Mouse (Mus musculus) heart, embryonic 16.5 days (tissue): ENCODE results near the gene Ptprr. TPM values are rescaled to one million over a fixed set of nuclear protein-coding genes. Genes with fewer than 3 reads are reported as not detected.
A peak's percentile ranks its signal among the peaks of the same experiment; 100 is the strongest.

ENCODE experiments used
- ATAC-seq: fragments of 200-750 bp; cut with Nextera tagmentation; replicated peaks from 2 replicates; pipeline ENCODE4 v1.8.0; 2017; ENCODE audit warnings: moderate number of reproducible peaks; ENCODE audit not compliant: insufficient read depth, low FRiP score; ENCODE audit errors: extremely low read depth
- H3K27ac ChIP-seq: fragments of 300-500 bp; sonication (generic); 2 replicates; pipeline ENCODE4 v1.5.1; 2014; ENCODE audit warnings: mild to moderate bottlenecking, low read length, control low read depth, moderate library complexity
- H3K27me3 ChIP-seq: fragments of 300-500 bp; sonication (generic); 2 replicates; pipeline ENCODE4 v1.6.1; 2014; ENCODE audit warnings: low read length, mixed read lengths; ENCODE audit not compliant: control insufficient read depth, insufficient read depth
- H3K36me3 ChIP-seq: fragments of 300-500 bp; sonication (generic); 2 replicates; pipeline ENCODE4 v1.6.1; 2014; ENCODE audit not compliant: control insufficient read depth, insufficient read depth
- H3K4me1 ChIP-seq: fragments of 300-500 bp; sonication (generic); 2 replicates; pipeline ENCODE4 v1.6.1; 2014; ENCODE audit warnings: low read length, mixed read lengths; ENCODE audit not compliant: control insufficient read depth, insufficient read depth
- H3K4me2 ChIP-seq: fragments of 300-500 bp; sonication (generic); 2 replicates; pipeline ENCODE4 v1.6.1; 2014; ENCODE audit warnings: low read depth, mild to moderate bottlenecking, control low read depth, low read length
- H3K4me3 ChIP-seq: fragments of 300-500 bp; sonication (generic); 2 replicates; pipeline ENCODE4 v1.5.1; 2014; ENCODE audit warnings: mild to moderate bottlenecking, control low read depth, low read length
- H3K9ac ChIP-seq: fragments of 300-500 bp; sonication (generic); 2 replicates; pipeline ENCODE4 v1.6.1; 2014; ENCODE audit warnings: low read length, control low read depth
- H3K9me3 ChIP-seq: fragments of 300-500 bp; sonication (generic); replicated peaks from 2 replicates; pipeline ENCODE4 v1.6.1; 2016; ENCODE audit warnings: low read length; ENCODE audit not compliant: control insufficient read depth
- WGBS: fragments of 180-500 bp; shearing (Covaris S2); extraction: QIAGEN DNeasy Blood & Tissue Kit; methylation state at CpG from one replicate; pipeline ENCODE4 v1.1.7; 2014; 5-methylcytosine and 5-hydroxymethylcytosine counted together
- polyA plus RNA-seq: library from polyadenylated mRNA; unstranded; fragments of >200 nt; fragmentation: Nextera tagmentation; extraction: Ambion mirVana; gene quantifications from 2 replicates; pipeline ENCODE4 v1.2.1, GENCODE M21; 2015

The Ptprr gene
- polyA plus RNA-seq: 0.30 and 0.35 TPM in 2 replicates

DNA sequence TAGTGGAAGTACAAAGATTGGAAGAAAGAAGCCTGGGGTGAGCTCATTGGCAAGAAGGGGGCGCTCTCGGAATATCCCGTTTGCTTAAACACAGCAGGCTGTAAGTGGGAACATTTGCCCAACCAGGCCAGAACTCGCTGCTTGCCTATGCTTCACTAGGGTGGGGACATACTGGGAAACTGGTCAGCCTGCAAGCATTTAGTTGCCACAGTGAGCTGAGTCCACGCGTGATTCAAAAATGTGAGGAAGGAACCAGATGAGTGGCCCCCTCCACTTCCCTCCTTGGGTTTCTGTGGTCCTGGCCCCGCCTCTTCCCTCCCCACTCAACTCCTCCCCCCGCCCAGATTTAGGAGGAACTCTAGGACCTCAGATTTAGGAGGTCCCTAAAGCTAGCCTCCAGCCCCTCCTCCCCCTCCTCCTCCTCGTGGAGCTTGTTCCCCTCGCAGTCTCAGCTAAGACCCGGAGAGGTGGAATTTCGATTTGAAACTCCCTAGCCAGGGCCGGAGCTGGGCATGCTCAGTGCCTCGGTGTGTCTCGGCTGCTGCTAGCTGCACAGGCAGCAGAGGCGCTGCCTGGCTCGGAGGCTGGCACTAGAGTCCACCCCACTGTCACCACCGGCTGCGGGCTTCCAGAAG, at the start of gene Ptprr:
Gene Ptprr, plus strand, starts transcription at position 369 of the 635 bp plus-strand sequence.
- Histone ChIP-seq H3K4me1 (peaks cover 5% of the 10 kb centered on the region), H3K4me2 (peak within 1 kb of the TSS; percentile 69), H3K27ac (no peak within 1 kb of the TSS), H3K36me3 (no peaks in the 10 kb centered on the region), H3K4me3 (peak within 1 kb of the TSS; percentile 43), H3K27me3 (peaks cover 8% of the 10 kb centered on the region), H3K9me3 (no peaks in the 10 kb centered on the region), H3K9ac (no peak within 1 kb of the TSS)
- WGBS: 0% methylated on average over 19 of the region's 19 CpGs
- ATAC-seq: peak; percentile 49

DNA sequence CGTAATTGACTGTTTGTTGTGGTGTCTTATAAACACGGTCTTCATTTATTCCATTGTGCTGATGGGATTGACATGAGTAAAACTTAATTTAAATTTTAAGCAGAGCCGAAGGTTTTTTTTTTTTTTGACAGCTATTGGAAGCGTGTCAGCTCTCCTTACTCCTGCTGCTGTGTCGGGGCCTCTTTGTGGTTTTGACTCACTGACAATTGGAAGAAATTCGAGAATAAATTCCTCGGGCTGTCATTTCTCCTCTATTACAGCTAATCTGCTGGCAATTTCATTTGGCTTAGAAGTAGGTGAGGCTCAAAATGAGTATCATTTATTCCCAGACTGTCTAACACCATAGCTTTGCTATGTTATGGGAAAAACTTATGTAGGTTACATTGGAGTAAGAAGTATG, 41.7 kb upstream of the Ptprr start:
- H3K36me3 ChIP-seq: no peaks in the 10 kb centered on the region
- no peak overlapping the region for H3K9ac ChIP-seq
- no peak overlapping the region for H3K4me3 ChIP-seq
- H3K27me3 ChIP-seq: no peaks in the 10 kb centered on the region
- ATAC-seq: no peak
- H3K27ac ChIP-seq: no peak overlapping the region
- 76% methylated on average over 7 of the region's 7 CpGs for WGBS
- no peaks in the 10 kb centered on the region for H3K9me3 ChIP-seq
- no peaks in the 10 kb centered on the region for H3K4me1 ChIP-seq
- no peak overlapping the region for H3K4me2 ChIP-seq

DNA sequence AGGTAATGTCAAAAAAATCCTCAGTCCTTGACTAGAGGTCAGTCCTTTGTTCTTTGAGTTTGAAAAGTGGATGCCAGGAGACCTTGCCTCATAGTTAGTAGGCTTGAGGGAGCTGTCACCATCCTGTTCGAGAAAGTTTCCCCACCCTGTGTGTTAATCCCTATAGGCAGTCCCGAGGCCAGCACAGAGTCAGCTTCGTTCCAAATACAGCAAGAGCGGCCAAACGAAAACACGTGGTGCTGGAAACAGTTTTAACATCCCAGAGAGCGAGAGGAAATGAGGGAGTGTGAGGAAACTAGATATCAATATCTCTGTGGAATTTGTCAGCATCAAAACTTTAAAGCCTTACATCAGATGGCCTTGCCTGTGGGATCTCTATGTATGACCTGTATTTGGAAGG, 39.0 kb upstream of the Ptprr start:
- H3K27ac ChIP-seq: no peak overlapping the region
- H3K4me3 ChIP-seq: no peak overlapping the region
- no peaks in the 10 kb centered on the region for H3K9me3 ChIP-seq
- H3K4me2 ChIP-seq: no peak overlapping the region
- H3K36me3 ChIP-seq: no peaks in the 10 kb centered on the region
- no peak overlapping the region for H3K9ac ChIP-seq
- H3K4me1 ChIP-seq: no peaks in the 10 kb centered on the region
- WGBS: 33% methylated on average over 7 of the region's 7 CpGs
- ATAC-seq: peak; percentile 55
- H3K27me3 ChIP-seq: no peaks in the 10 kb centered on the region

- WGBS: 63% methylated on average over 2 of the region's 2 CpGs
- ATAC-seq: no peak
- Histone ChIP-seq H3K4me2 (no peak overlapping the region), H3K4me3 (no peak overlapping the region), H3K9me3 (no peaks in the 10 kb centered on the region), H3K4me1 (no peaks in the 10 kb centered on the region), H3K36me3 (no peaks in the 10 kb centered on the region), H3K9ac (no peak overlapping the region), H3K27ac (no peak overlapping the region), H3K27me3 (no peaks in the 10 kb centered on the region)
Measured at GRCm38 (mm10) chr10:115980018-115980417, 38.0 kb upstream of the Ptprr start.

DNA sequence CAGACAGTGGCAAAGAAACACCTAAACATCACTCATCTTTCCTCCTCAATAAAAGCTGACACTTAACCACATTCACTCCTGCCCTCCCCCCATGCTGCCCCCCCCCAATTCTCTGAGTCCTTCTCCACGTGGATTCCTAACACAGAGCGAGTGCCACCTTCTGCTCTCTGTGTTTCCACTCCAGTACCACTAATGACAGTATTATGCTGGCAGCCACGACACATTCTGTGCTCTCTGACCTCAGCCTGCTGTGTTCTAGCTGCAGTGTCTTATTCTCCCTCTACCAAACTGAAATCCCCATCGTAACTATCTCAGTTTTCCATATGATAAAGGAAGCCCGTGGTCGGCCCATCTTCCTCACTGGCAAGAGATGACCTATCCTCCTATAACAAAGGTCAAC, 33.7 kb upstream of the Ptprr start:
- H3K4me2 ChIP-seq: no peak overlapping the region
- no peaks in the 10 kb centered on the region for H3K36me3 ChIP-seq
- H3K9me3 ChIP-seq: no peaks in the 10 kb centered on the region
- WGBS: 59% methylated on average over 6 of the region's 6 CpGs
- H3K27me3 ChIP-seq: no peaks in the 10 kb centered on the region
- no peak overlapping the region for H3K4me3 ChIP-seq
- ATAC-seq: no peak
- no peaks in the 10 kb centered on the region for H3K4me1 ChIP-seq
- no peak overlapping the region for H3K9ac ChIP-seq
- H3K27ac ChIP-seq: no peak overlapping the region

DNA sequence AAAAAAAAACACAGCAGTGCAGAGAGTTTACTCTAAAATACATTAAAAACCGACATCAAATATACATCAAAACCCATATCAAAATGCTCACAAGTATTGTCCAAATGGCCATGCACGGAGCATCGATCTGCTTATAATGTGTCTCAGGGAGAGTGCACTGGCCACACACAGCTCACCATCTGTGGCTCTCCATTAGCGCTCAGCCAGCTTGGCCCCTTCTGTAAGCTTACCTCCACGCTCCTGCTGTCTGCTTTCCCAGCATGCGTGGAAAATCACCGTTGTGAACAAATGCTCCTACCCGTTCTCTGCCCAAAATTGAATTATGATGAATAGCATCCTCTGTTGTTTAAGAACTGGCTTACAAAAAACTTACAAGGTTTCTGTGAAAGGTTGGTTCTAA, 16.2 kb upstream of the Ptprr start:
- WGBS: 74% methylated on average over 8 of the region's 8 CpGs

DNA sequence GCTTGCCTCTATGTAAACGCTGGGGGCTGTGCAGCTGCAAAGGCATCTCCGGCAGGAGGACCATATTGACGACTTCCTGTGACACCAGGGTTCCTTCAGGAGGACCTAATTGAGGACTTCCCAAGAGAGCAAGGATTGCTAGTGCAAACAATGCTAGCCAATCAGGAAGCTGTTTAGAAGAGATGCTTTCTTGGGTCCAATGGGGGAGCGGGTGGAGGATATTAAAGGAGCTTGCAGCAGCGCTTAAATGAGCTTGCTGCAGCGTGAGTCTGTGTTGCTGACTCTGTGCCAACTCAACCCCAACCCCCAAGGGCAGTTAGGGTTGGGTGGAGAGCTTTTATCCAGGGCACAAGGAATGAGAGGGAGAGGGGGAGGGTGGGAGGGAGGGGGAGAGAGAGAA, 11.3 kb upstream of the Ptprr start:
- no peak for ATAC-seq
- no peak overlapping the region for H3K4me2 ChIP-seq
- WGBS: 46% methylated on average over 6 of the region's 6 CpGs

More for the DNA sequence above, 16.2 kb upstream of the Ptprr start:
- no peak for ATAC-seq
- Histone ChIP-seq H3K9ac (no peak overlapping the region), H3K4me1 (no peaks in the 10 kb centered on the region), H3K9me3 (no peaks in the 10 kb centered on the region), H3K27ac (no peak overlapping the region), H3K36me3 (no peaks in the 10 kb centered on the region), H3K4me2 (no peak overlapping the region), H3K4me3 (no peak overlapping the region), H3K27me3 (no peaks in the 10 kb centered on the region)

GRCm38 (mm10) chr10:116018480-116018891, 473 bp downstream of the Ptprr start:
- 2% methylated on average over 17 of the region's 17 CpGs for WGBS
- no peak for ATAC-seq

More for the DNA sequence above, 11.3 kb upstream of the Ptprr start:
- no peaks in the 10 kb centered on the region for H3K4me1 ChIP-seq
- no peak overlapping the region for H3K9ac ChIP-seq
- no peak overlapping the region for H3K4me3 ChIP-seq
- no peak overlapping the region for H3K27ac ChIP-seq
- H3K36me3 ChIP-seq: no peaks in the 10 kb centered on the region
- H3K9me3 ChIP-seq: no peaks in the 10 kb centered on the region
- H3K27me3 ChIP-seq: no peaks in the 10 kb centered on the region

GRCm38 (mm10) chr10:116019086-116019860, 1.3 kb downstream of the Ptprr start:
- H3K9me3 ChIP-seq: no peaks in the 10 kb centered on the region
- H3K27me3 ChIP-seq: peaks cover 8% of the 10 kb centered on the region
- no peak overlapping the region for H3K27ac ChIP-seq
- H3K36me3 ChIP-seq: no peaks in the 10 kb centered on the region
- H3K4me2 ChIP-seq: peak overlapping the region; percentile 32; the same call in 1 of the 2 replicates
- 8% methylated on average over 20 of the region's 20 CpGs for WGBS
- peaks cover 5% of the 10 kb centered on the region for H3K4me1 ChIP-seq
- H3K4me3 ChIP-seq: no peak overlapping the region
- no peak overlapping the region for H3K9ac ChIP-seq
- 0 out of 2 replicates have a peak, but pooled peaks have one; percentile 18 for ATAC-seq

More at GRCm38 (mm10) chr10:116018480-116018891, 473 bp downstream of the Ptprr start:
- Histone ChIP-seq H3K36me3 (no peaks in the 10 kb centered on the region), H3K4me2 (peak overlapping the region; percentile 69), H3K4me1 (peaks cover 5% of the 10 kb centered on the region), H3K27ac (no peak overlapping the region), H3K9me3 (no peaks in the 10 kb centered on the region), H3K4me3 (peak overlapping the region; percentile 43), H3K9ac (no peak overlapping the region), H3K27me3 (peaks cover 8% of the 10 kb centered on the region)
